Mouse (Mus musculus): ENCODE measurements around the gene Acox2.
A peak's percentile ranks its signal among the peaks of the same experiment; 100 is the strongest.

Gene Acox2

GRCm38 (mm10) chr14:8246878-8247277 is 12.3 kb downstream of the Acox2 start:
- DNase-seq = peak; percentile 40

DNA sequence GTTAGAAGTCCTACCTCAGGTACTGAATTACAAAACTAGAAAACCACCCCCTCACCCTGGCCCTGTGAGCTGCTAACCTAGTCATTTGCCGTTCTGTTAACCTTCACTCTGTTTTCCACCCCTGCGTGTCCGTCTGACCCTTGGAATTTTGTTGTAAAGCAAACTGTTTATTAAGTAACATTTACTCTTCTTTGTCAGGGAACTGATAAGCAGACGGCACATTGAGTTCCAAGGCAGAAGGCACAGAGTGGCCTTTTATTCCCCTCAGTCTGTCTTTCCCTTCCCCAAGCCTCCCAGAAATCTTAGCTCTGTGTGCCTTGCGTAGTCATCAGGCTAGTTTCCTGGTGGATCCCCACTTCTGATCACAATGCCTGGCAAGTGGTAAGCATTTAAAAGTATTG is 14.9 kb downstream of the Acox2 start:
- no peak for DNase-seq

DNA sequence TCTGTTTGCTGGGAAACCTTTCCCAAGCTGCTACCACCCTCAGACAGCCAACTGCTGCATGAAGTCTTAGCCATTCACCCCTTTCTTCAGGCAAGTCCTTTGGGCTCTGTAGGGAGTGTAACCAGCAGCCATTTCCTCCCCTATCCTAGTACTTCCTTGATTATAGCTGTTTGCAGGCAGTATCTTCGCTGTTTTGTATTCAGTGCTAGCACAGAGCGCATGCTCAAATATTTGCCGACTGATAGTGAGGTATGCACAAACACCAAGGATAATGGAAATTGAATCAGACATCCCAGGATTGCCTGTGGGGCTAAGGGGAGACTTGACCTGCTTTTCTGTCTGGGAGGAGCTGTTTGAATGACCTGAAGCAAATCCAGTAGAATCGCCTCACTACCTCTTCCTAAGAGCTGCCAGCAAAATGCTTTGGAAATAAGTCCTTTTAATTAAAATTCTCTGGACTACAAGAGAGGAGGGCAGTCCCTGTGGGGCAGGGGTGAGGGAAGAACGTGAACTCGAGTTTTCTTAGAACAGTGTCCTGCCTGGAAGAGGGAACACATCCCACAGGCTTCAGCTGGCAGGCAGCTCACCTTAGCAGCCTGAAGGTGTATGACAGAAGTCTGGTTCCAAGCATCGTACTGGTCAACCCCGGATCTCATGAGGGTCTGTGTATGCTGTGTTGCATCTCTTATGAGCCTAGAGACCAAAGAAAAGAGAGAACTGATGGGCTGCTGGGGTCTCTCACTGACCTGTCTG is 15.8 kb downstream of the Acox2 start:
- no peak for DNase-seq

DNA sequence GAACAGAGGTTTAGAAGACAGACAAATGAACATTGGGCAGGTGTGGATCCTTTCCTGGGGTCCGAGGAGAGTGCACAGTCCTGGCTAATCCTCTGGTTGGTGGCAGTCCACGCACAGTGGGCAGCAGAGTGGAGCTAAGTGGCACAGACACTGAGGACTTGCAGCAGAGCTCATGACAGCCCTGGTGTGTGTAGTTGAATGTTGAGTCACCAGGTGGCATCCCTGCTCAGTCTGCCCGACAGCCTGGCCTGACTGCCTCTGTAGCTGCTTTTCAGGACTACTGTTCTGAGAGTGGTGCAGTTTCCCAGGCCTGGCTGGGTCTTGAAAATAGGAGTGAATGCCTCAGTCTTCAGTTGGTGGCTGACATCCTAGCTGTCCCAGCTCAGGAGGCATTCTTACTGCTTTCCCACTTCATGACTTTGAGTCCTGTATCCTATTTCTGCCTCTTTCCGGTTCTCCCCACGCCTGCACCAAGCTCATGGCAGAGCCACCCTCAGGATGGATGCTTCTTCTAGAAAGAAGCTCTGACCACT is 16.7 kb downstream of the Acox2 start:
- peak; percentile 51 for DNase-seq

- no peak for DNase-seq
Observed at GRCm38 (mm10) chr14:8241816-8242215, 17.3 kb downstream of the Acox2 start.

DNA sequence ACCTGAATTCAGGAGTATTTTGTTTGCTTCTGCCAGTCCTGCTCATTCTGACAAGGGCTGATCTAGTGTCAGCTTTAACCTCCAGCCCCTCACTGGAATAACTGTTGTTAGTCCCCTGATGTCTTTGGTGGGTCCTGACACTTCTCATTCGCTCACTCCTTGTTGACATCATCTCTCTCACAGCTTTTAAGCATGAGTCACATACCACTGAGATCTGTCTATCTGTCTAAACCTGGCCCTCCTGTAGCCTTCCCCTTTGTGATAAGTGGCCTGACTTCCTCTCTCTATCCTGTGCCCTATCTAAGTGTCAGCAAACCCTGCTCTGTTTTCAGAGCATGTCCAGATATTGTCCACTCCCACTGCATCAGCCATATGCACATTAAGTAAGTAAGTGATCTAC is 25.9 kb downstream of the Acox2 start:
- DNase-seq = no peak

DNA sequence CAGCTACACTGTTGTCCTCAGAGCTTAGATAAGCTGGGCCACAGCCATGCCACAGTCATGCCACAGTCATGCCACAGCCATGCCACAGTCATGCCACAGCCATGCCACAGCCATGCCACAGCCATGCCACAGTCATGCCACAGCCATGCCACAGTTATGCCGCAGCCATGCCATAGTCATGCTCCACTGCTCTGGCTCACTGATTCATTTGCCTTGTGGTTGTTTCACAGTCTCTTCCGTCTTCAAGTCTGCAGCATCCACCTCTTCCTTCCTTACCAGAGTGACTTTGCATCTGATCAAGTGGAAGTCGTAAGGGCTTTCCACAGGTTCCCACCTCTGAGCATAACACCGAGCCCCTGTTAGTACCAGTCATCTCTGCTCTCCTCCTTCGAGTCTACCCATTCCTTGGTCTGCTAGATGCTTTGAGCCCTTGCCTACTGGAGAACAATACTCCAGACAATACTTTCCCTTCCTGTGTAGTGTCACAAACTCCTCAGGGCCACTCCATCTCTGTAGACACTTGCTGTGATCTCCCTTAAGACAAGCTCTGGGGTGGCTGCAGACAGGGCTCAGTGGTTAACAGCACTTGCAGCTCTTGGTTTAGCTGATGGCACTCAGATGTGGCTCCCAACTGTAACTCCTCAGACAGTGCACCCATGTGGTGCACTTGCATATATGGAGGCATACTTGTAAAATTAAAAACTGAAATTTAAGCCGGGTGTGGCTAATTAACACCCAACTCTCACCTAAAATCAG is 26.8 kb downstream of the Acox2 start:
- DNase-seq = no peak

DNA sequence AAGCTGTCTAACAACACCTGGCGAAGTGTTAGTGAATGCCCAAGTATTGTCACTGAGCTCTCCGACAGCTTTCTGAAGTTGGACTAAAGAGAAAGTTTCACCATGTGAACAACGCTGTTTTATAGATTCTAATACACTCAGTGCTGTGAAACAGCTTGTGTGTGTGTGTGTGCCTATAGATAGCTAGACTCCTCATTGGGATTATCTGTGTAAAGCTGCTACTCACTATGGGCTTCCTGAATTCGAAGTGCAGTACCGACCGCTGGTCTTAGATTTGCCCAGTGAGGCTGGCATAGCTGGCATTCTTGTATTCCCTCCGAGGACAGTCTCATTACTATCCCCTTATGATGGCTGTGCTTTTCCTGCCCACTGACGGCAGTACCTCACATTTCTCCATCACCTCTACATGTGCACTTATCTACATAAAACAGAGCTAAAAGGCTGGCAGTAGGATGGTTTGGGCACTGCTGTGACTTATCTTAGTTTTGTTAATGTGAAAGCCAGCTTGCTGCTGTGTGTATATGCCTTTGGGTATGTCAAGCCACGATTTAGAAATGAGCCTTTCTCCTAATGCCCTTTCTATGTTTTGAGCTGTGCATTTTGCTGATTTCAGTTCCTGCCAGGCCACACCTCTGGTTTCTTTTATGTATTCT is 29.7 kb downstream of the Acox2 start:
- DNase-seq = no peak

- no peak for DNase-seq
Observed at GRCm38 (mm10) chr14:8224805-8225204, 34.3 kb downstream of the Acox2 start.

DNA sequence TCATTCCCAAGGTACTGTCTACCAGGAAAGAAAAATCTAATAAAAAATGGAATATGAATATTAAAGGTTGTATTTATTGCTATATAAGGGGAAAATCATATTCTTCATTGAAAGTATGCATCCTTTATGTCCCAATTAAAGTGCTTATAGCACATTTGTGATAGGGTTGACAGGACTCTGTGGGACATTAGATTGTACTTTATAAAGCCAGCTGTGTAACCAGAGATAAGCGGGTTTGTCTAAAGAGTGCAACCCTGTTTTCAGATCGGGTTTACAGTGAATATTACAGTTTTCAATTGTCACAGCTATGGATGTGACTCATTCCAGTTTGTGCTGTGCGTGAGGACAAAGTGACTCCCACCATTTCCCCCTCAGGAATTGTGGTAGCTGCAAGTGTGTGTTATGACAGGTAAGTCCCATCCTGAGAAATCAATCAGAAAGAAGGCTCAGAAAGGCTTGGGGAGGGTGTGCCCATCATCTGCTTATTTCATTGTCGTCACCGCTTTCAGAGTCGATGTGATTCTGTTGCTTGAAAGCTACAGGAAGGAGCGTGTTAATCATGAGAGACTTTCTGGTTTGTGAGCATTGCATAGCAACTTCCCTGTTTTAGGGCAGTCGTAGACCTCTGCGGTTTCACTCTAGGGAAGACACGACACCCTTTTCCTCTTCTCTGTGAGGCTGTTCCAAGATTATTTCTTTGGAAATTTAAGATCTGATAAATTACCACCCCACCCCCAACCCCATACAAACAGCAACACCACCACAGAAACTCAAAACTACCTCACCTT is 35.5 kb downstream of the Acox2 start:
- peak; percentile 38 for DNase-seq

DNA sequence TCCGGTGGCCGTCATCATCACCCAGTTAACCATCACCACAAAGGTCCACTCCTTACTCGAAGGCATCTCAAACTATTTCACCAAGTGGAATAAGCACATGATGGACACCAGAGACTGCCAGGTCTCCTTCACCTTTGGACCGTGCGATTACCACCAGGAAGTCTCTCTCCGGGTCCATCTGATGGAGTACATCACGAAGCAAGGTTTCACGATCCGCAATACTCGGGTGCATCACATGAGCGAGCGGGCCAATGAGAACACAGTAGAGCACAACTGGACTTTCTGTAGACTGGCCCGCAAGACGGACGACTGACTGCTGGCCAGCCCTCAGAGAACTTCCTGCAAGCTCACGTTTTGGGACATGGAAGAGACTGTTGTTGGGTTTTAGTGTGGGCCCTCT is 36.6 kb downstream of the Acox2 start:
- no peak for DNase-seq

DNA sequence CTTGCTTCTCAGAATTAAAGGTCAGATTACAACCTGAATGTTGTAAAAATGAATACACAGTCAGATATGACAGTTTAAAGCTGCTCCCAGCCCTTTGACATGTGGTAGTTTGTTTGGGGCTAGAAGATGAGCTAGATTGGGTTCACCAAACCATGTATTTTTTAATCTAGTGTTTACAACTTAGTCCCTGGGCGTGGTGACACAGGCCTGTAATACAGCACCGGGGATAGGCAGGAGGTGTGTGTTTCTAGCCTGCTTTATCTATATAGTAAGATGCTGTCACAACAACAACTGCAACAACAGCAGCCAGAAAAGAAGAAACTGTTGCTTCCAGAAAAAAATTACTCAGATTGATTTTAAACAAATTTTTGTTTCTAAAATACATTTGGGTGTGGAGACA is 38.2 kb downstream of the Acox2 start:
- no peak for DNase-seq

DNA sequence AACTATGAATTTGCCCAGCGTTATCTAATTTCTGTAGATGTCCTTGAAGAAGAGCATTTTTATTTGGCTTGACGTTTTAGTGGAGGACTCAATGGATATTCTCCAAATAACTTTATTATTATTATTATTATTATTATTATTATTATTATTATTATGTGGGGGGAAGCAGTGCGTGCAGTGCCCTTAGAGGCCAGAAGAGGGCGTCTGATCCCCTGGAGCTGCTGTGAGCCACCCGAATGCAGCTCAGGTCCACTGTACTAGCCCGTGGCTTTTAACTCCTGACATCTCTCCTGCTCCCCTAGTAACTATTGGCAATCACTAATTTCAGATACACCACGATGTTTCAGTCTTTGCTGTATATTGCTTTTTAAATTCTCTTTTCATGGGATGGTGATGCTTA is 38.8 kb downstream of the Acox2 start:
- DNase-seq = peak; percentile 34

DNA sequence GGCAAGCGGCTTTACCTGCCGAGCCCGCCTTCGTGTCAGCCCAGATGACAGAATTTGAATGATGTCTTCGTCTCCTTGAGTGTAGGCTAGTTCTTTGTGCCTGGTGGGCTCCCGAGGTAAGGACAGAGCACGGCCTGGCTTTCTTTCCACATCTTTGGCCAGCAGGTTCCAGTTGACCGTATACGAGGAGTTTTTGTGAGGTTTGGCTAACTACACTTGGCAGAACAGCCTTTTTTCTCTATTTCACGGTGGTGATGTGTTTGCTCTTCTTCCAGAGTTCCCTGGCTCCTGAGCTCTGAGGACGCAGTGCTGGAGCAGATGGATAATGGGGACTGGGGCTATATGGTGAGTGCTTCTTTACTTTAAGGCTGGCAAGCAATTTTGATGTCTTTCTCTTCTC is 39.3 kb downstream of the Acox2 start:
- no peak for DNase-seq

DNA sequence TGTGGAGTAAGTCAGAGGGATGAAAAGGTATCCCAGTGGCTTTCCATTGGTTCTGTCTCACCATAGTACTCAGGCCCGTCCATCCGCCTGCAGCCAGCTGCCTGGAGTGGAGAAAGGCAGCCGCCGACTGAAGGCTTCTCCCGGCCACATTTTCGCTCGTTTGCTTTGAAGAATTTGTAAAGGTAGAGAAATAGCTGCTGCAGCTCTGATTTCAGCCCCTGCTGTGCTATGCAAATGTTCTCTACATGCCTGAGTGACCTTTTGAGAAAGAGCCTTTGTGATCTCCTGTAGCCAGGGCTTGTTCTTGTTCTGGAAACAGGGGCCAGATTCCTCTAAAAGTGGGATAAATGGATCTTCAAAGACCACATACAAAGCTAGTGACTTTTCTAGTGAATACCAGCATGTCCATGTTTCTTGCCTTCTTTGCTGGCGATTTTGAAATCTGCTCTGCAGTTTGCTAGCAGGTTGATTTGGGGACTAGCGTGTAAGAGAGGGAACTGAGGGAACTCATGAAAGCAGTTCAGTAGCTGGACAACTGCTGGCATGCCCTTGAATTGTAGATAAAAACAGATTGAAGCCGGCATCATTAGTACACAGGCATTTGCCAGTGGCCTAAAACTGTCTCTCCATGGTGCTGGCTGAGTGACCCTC is 40.3 kb downstream of the Acox2 start:
- no peak for DNase-seq

- no peak for DNase-seq
Observed at GRCm38 (mm10) chr14:8218238-8218637, 40.9 kb downstream of the Acox2 start.

- peak; percentile 20 for DNase-seq
Observed at GRCm38 (mm10) chr14:8216100-8216499, 43.1 kb downstream of the Acox2 start.

DNA sequence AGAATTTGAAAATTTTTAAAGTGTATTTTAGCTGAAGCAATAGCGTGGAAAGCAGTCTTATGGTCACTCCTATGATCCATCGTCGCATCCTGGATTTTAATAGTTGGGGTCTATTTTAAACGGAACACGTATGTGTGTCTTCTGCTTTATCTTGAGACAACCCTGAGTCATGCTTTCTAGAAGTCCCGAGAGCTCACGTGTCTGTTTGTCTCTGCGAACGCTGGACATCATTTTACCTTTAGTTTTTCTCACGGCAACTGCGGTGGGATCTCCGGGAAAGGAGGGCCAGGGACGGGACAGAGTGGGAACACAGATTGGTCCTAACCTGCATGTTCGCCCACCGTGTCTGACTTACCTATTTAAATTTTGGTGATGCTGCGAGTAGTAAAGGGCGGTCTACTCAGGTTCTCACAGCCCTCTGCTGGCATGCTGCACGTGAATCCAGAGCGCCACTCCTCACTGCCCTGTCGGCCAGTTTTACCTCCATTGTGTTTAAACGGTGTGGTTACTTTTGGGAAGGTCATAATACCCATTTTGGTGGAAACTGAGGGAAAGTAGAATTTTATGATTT is 43.9 kb downstream of the Acox2 start:
- DNase-seq = peak; percentile 10

DNA sequence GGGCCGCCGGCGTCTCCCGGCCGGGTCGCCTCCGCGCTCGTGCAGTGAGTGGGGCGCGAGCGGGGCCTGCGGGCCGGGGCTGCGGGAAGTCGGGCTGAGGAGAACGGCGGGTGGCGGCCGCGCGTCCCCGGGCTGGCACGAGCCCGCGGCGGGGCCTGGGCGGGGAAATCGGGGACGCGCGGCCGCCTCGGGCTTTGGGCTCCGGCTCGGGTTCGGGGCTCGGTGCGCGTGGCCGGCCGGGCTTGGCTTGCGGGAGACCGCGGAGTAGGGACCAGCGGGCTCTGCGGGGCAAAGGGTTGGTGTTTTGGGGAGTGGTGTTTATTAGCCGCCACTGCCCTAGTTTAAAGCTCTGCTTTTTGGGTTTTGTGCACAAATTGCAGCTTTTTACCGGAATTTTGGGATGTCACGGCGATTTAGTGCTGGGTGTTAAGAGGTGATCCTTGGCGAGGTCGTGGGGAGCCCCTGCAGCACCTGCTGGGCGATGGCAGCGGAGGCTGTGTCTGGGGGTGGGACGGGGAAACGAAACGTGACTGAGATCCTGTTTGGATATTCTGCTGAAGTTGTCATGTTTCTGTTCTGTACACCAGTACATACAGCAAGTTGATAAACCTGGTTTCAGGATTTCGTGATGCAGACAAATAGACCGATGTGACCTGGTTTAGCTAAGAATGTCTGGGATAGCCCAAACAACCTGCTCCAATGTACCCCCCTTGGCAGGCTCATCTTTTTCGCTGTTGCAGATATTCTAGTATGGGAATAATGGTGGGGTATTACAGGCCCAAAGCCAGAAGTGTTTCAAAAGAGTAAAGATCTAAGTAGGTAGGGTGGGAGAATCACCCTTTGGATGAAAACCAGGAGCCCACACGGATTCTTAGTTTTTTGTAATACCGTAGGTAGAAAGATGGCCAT is 44.6 kb downstream of the Acox2 start:
- DNase-seq = peak; percentile 71

- DNase-seq = peak; percentile 99
Observed at GRCm38 (mm10) chr14:8213803-8214224, 45.3 kb downstream of the Acox2 start, which contains the start of gene Kctd6. Gene Kctd6, plus strand, starts transcription at chr14:8214140.

- DNase-seq = no peak
Observed at GRCm38 (mm10) chr14:8212996-8213395, 46.2 kb downstream of the Acox2 start.
